Mouse (Mus musculus): Measurements from ENCODE around the gene Hlcs. TPM values are rescaled to one million over a fixed set of nuclear protein-coding genes. Genes with fewer than 3 reads are reported as not detected.

Hlcs gene
- polyA plus RNA-seq, 1 experiment from 2014 or later = 8.4 TPM

- 92% methylated on average over 16 of the region's 16 CpGs for WGBS
- DNase-seq (ENCODE audit: low spot score) (no peak), ATAC-seq (ENCODE audit: insufficient number of reproducible peaks, low FRiP score, low TSS enrichment, low read depth) (no peak)
- Histone ChIP-seq H3K27ac (replicated peaks; ENCODE audit: low read depth, low read length) (no peak overlapping the region), H3K4me3 (ENCODE audit: low read depth, low read length) (no peak overlapping the region), H3K9me3 (ENCODE audit: control insufficient read depth, low read length) (no peaks in the 10 kb centered on the region), H3K27me3 (ENCODE audit: control insufficient read depth, insufficient read depth, low read length) (no peaks in the 10 kb centered on the region), H3K36me3 (ENCODE audit: control insufficient read depth, insufficient read depth, low read length) (no peaks in the 10 kb centered on the region), H3K9ac (ENCODE audit: low read length) (no peak overlapping the region), H3K4me1 (ENCODE audit: control insufficient read depth, insufficient read depth, low read length) (peaks cover 15% of the 10 kb centered on the region), H3K4me2 (ENCODE audit: low read depth, severe bottlenecking) (no peak overlapping the region)
Observed at GRCm38 (mm10) chr16:94168655-94169545, 144.5 kb downstream of the Hlcs start.

- DNase-seq (ENCODE audit: low spot score) (no peak), ATAC-seq (ENCODE audit: insufficient number of reproducible peaks, low FRiP score, low TSS enrichment, low read depth) (no peak)
- WGBS = 18% methylated on average over 5 of the region's 5 CpGs
- Histone ChIP-seq H3K27me3 (ENCODE audit: control insufficient read depth, insufficient read depth, low read length) (peaks cover 8% of the 10 kb centered on the region; the same call in 1 of the 2 replicates), H3K36me3 (ENCODE audit: control insufficient read depth, insufficient read depth, low read length) (no peaks in the 10 kb centered on the region), H3K4me3 (ENCODE audit: low read depth, low read length) (no peak overlapping the region), H3K9ac (ENCODE audit: low read length) (no peak overlapping the region), H3K9me3 (ENCODE audit: control insufficient read depth, low read length) (no peaks in the 10 kb centered on the region), H3K4me2 (ENCODE audit: low read depth, severe bottlenecking) (no peak overlapping the region), H3K27ac (replicated peaks; ENCODE audit: low read depth, low read length) (no peak overlapping the region), H3K4me1 (ENCODE audit: control insufficient read depth, insufficient read depth, low read length) (peaks cover 17% of the 10 kb centered on the region)
Observed at GRCm38 (mm10) chr16:94164978-94165377, 148.4 kb downstream of the Hlcs start.

DNA sequence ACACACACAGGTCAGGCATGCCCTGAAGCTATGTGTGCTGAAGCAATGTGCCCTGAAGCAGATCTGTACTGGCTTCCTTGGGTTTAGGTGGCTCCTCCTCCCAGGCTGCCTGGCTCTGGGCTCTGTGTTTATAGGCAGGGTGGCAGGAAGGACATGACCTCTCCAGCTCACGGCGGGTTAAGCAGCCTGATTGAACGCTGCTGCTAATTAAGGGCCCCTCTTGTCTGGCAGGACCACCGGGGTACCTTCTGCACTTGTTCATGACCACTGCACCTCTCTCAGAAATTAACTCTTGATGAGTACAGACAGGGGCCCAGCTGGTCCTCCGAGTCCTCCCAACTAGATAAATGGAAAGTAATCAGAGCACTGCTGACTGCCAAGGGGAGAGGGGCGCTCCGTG is 149.1 kb downstream of the Hlcs start:
- ATAC-seq (ENCODE audit: insufficient number of reproducible peaks, low FRiP score, low TSS enrichment, low read depth) = peak; percentile 59

DNA sequence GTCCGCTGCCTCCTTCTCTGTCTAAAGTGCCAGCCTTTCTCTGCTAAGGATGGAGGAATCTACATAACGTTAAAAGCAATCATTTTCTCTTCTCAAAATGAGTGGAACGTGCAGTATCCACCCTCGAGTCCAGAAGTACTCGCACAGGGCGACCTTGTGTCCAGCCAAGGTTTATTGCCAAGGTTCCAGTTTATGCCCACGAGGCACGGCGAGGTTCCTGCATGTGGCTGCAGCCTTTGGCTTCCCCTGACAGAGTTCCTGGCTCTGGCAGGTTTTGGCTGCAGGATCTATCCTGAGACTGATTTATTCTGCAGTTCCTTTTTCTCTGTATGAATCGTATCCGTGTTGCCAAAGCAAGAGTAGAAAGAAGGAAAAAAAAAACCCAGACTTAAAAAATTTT is 150.3 kb downstream of the Hlcs start:
- Histone ChIP-seq H3K4me3 (ENCODE audit: low read depth, low read length) (no peak overlapping the region), H3K27me3 (ENCODE audit: control insufficient read depth, insufficient read depth, low read length) (peaks cover 8% of the 10 kb centered on the region; the same call in 1 of the 2 replicates), H3K9ac (ENCODE audit: low read length) (no peak overlapping the region), H3K4me1 (ENCODE audit: control insufficient read depth, insufficient read depth, low read length) (peaks cover 17% of the 10 kb centered on the region), H3K4me2 (ENCODE audit: low read depth, severe bottlenecking) (no peak overlapping the region), H3K36me3 (ENCODE audit: control insufficient read depth, insufficient read depth, low read length) (no peaks in the 10 kb centered on the region), H3K9me3 (ENCODE audit: control insufficient read depth, low read length) (no peaks in the 10 kb centered on the region), H3K27ac (replicated peaks; ENCODE audit: low read depth, low read length) (no peak overlapping the region)
- ATAC-seq (ENCODE audit: insufficient number of reproducible peaks, low FRiP score, low TSS enrichment, low read depth) = no peak
- 80% methylated on average over 11 of the region's 11 CpGs for WGBS
- no peak for DNase-seq (ENCODE audit: low spot score)

More for the DNA sequence above, 149.1 kb downstream of the Hlcs start:
- H3K4me3 ChIP-seq (ENCODE audit: low read depth, low read length) = no peak overlapping the region
- H3K36me3 ChIP-seq (ENCODE audit: control insufficient read depth, insufficient read depth, low read length) = no peaks in the 10 kb centered on the region
- peak overlapping the region; percentile 0; the same call in 1 of the 2 replicates for H3K4me2 ChIP-seq (ENCODE audit: low read depth, severe bottlenecking)
- no peaks in the 10 kb centered on the region for H3K9me3 ChIP-seq (ENCODE audit: control insufficient read depth, low read length)
- H3K27ac ChIP-seq (replicated peaks; ENCODE audit: low read depth, low read length) = no peak overlapping the region
- H3K27me3 ChIP-seq (ENCODE audit: control insufficient read depth, insufficient read depth, low read length) = peaks cover 8% of the 10 kb centered on the region; the same call in 1 of the 2 replicates
- peaks cover 17% of the 10 kb centered on the region for H3K4me1 ChIP-seq (ENCODE audit: control insufficient read depth, insufficient read depth, low read length)
- DNase-seq (ENCODE audit: low spot score) = peak; percentile 62
- 4% methylated on average over 7 of the region's 7 CpGs for WGBS
- no peak overlapping the region for H3K9ac ChIP-seq (ENCODE audit: low read length)

- DNase-seq (ENCODE audit: low spot score) (no peak), ATAC-seq (ENCODE audit: insufficient number of reproducible peaks, low FRiP score, low TSS enrichment, low read depth) (no peak)
- Histone ChIP-seq H3K27ac (replicated peaks; ENCODE audit: low read depth, low read length) (no peak overlapping the region), H3K36me3 (ENCODE audit: control insufficient read depth, insufficient read depth, low read length) (no peaks in the 10 kb centered on the region), H3K4me2 (ENCODE audit: low read depth, severe bottlenecking) (no peak overlapping the region), H3K4me3 (ENCODE audit: low read depth, low read length) (no peak overlapping the region), H3K9ac (ENCODE audit: low read length) (no peak overlapping the region), H3K9me3 (ENCODE audit: control insufficient read depth, low read length) (no peaks in the 10 kb centered on the region), H3K27me3 (ENCODE audit: control insufficient read depth, insufficient read depth, low read length) (peaks cover 8% of the 10 kb centered on the region; the same call in 1 of the 2 replicates), H3K4me1 (ENCODE audit: control insufficient read depth, insufficient read depth, low read length) (peaks cover 22% of the 10 kb centered on the region)
- WGBS = 64% methylated on average over 6 of the region's 6 CpGs
Observed at GRCm38 (mm10) chr16:94162000-94162399, 151.4 kb downstream of the Hlcs start.

- Histone ChIP-seq H3K27me3 (ENCODE audit: control insufficient read depth, insufficient read depth, low read length) (peaks cover 11% of the 10 kb centered on the region), H3K36me3 (ENCODE audit: control insufficient read depth, insufficient read depth, low read length) (no peaks in the 10 kb centered on the region), H3K9ac (ENCODE audit: low read length) (no peak overlapping the region), H3K9me3 (ENCODE audit: control insufficient read depth, low read length) (no peaks in the 10 kb centered on the region), H3K4me2 (ENCODE audit: low read depth, severe bottlenecking) (no peak overlapping the region), H3K4me1 (ENCODE audit: control insufficient read depth, insufficient read depth, low read length) (peaks cover 12% of the 10 kb centered on the region; the same call in 1 of the 2 replicates), H3K4me3 (ENCODE audit: low read depth, low read length) (no peak overlapping the region), H3K27ac (replicated peaks; ENCODE audit: low read depth, low read length) (no peak overlapping the region)
- DNase-seq (ENCODE audit: low spot score) (no peak), ATAC-seq (ENCODE audit: insufficient number of reproducible peaks, low FRiP score, low TSS enrichment, low read depth) (no peak)
- WGBS = 45% methylated on average over 8 of the region's 8 CpGs
Observed at GRCm38 (mm10) chr16:94157819-94158218, 155.6 kb downstream of the Hlcs start.

DNA sequence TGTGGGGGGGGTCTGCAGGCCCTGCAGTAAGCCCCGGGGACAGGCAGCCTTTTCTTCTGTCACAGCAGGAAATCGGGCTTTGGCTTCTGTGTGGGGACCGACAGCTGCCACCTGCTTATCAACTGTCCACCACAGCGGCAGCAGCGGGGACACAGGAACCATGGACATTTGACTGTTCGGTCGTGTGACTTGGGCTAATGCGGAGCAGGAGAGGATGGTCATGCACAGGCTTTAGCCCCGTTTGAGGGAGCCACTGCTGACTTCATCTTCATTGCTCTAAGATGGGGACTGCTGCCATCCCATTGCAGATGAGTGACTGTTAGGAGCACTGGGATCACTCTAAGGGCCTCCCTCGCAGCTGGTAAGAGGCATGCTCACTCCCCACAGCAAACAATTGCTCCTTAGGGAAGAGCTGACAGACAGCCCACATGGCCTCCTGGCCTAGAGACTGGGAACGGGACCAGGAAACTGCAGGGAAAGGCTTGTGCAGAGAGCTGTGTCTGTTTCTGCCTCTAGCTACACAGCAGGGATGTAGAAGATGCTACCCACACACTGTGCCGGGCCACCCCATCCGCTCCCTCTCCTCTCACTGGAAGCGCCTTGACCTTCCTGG is 158.2 kb downstream of the Hlcs start:
- no peak overlapping the region for H3K4me3 ChIP-seq (ENCODE audit: low read depth, low read length)
- peaks cover 4% of the 10 kb centered on the region; the same call in 1 of the 2 replicates for H3K27me3 ChIP-seq (ENCODE audit: control insufficient read depth, insufficient read depth, low read length)
- H3K4me2 ChIP-seq (ENCODE audit: low read depth, severe bottlenecking) = no peak overlapping the region; the same call in 1 of the 2 replicates
- H3K9ac ChIP-seq (ENCODE audit: low read length) = no peak overlapping the region
- H3K36me3 ChIP-seq (ENCODE audit: control insufficient read depth, insufficient read depth, low read length) = no peaks in the 10 kb centered on the region
- ATAC-seq (ENCODE audit: insufficient number of reproducible peaks, low FRiP score, low TSS enrichment, low read depth) (no peak), DNase-seq (ENCODE audit: low spot score) (no peak)
- H3K4me1 ChIP-seq (ENCODE audit: control insufficient read depth, insufficient read depth, low read length) = peaks cover 19% of the 10 kb centered on the region
- H3K9me3 ChIP-seq (ENCODE audit: control insufficient read depth, low read length) = no peaks in the 10 kb centered on the region
- no peak overlapping the region for H3K27ac ChIP-seq (replicated peaks; ENCODE audit: low read depth, low read length)
- WGBS = 51% methylated on average over 14 of the region's 14 CpGs

DNA sequence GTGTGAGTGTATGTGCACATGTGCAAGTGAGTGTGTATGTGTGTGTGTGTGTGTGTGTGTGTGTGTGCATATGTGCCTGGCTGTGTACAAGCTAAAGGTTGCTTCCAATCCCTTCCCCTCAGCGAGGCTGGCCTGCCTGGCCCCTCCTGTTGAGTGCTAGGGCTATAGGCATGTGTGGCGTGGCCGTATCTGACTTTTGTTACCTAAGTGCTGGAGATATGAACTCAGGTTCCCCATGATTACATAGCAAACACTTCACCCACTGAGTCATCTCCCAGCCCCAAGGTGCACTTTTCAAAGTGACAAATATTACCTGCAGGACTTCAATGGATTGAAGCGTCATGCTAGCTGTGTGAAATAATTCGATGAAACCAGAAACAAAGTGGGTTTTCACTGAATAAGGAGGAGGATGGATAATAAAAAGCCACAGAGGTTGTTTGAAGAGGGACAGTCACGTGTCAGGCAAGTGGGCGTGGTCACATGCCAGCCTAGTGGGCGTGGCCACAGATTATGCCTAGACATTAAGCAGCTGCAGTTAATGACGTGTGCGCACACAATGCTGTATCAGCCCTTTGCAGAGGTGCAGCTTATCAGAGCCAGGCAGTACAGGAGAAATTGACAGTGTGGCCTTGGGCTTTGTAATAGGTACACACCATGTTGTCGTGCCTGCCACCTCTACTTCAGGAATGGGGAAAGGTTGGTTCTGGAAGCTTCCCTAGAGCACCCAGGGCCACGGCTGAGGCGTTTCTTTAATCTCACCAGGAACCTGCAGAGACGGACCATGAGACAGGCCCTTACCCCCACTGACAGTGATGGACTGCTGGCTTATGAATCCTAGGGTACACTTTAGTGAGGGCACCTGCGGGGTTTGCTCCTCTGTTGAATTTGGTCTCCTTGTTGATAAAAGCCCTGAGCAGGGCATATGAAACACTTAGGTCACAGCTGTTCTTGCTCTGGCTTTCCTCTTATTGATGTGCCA is 163.0 kb downstream of the Hlcs start:
- Histone ChIP-seq H3K9me3 (ENCODE audit: control insufficient read depth, low read length) (no peaks in the 10 kb centered on the region), H3K36me3 (ENCODE audit: control insufficient read depth, insufficient read depth, low read length) (no peaks in the 10 kb centered on the region), H3K9ac (ENCODE audit: low read length) (no peak overlapping the region), H3K27me3 (ENCODE audit: control insufficient read depth, insufficient read depth, low read length) (peaks cover 5% of the 10 kb centered on the region; the same call in 1 of the 2 replicates), H3K27ac (replicated peaks; ENCODE audit: low read depth, low read length) (no peak overlapping the region), H3K4me2 (ENCODE audit: low read depth, severe bottlenecking) (no peak overlapping the region), H3K4me3 (ENCODE audit: low read depth, low read length) (no peak overlapping the region), H3K4me1 (ENCODE audit: control insufficient read depth, insufficient read depth, low read length) (peaks cover 33% of the 10 kb centered on the region)
- ATAC-seq (ENCODE audit: insufficient number of reproducible peaks, low FRiP score, low TSS enrichment, low read depth) (no peak), DNase-seq (ENCODE audit: low spot score) (no peak)
- 72% methylated on average over 15 of the region's 15 CpGs for WGBS
